Mouse (Mus musculus): Measurements from ENCODE around the gene 4930544D05Rik.
"Not testable (repeated sequence)": the region's sequence is repeated elsewhere in the genome, so short reads cannot be mapped to it uniquely, and the experiment has no call there.

The 4930544D05Rik gene

DNA sequence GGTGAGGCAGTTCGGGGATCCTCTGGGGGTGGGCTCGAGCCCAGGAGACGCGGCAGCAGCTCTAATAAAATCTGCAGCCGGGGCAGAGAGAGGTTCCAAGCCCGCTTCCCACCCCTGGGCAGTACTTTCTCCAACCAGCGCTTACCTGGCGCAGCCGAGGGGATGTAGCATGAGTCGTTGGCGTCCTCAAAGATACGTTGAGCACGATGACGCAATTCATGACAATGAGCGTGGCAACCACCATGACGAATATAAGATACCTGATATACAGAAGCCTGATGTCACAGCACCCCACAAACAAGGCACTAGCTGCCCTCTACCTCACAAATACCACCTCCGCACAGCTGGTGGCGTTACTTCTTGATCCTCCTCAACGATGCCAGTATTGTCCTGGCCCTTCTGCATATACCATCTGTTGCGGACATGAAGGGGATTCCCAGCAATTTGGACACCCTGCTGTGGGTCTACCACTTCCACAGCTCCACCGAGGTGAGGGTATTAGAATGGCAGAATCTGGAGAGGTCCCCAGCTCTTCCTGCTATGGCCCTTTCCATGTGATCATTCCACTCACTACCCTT is at the start of gene 4930544D05Rik:
TSS of gene 4930544D05Rik (plus strand) at position 333 of the 578 bp plus-strand sequence.
- in situ Hi-C loops (cut with MboI; ENCODE audit: low pct_unique_long_range_greater_than_20kb in 1 of 2, low sequenced_read_pairs in 2 of 2, unreplicated experiment in 1 of 2), result loop anchor here (5.0 to 25.0 kb wide), 4 partner anchors 88 to 203 kb away; partner anchors contain the start of genes Pelp1 (in 2 of the 2) and Psmb6 (in 2 of the 2)

DNA sequence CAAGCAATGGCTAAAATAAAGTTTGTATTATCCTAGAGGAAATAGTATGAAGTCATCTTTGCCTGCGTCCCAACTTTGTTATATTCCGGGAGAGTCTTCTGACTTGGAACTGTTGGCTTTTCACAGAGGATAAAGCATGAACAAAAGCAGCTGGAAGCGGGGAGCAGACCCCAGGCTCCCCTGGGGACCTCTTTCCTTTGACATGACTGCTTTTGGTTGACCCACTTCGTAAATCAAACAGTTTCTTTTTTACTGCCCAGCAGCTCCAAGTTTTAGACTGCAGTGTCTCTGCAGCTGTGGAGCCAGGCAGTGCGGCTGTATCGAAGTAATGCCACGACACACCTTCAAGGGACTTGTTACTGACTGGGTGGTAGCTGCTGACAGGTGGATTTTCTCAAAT is 49.1 kb upstream of the 4930544D05Rik start:
- in situ Hi-C loops (cut with MboI; ENCODE audit: low pct_unique_long_range_greater_than_20kb in 1 of 2, low sequenced_read_pairs in 2 of 2, unreplicated experiment in 1 of 2), result no loop called here

DNA sequence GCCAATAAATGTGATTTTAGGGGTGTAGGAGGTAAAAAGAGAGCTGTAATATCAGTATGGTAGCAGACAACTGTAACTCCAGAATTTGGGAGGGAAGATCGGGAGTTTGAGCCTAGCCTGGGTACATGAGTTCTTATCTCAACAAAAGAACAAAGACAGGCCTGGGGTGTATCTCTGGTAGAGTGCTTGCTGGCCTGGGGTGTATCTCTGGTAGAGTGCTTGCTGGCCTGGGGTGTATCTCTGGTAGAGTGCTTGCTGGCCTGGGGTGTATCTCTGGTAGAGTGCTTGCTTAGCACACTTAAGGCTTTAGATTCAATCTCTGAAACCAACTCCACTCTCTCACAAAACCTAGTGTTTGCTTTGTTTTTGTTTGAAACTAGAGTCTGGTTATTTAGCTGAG is 45.0 kb upstream of the 4930544D05Rik start:
- in situ Hi-C loops (cut with MboI; ENCODE audit: low pct_unique_long_range_greater_than_20kb in 1 of 2, low sequenced_read_pairs in 2 of 2, unreplicated experiment in 1 of 2), result not testable (repeated sequence)

DNA sequence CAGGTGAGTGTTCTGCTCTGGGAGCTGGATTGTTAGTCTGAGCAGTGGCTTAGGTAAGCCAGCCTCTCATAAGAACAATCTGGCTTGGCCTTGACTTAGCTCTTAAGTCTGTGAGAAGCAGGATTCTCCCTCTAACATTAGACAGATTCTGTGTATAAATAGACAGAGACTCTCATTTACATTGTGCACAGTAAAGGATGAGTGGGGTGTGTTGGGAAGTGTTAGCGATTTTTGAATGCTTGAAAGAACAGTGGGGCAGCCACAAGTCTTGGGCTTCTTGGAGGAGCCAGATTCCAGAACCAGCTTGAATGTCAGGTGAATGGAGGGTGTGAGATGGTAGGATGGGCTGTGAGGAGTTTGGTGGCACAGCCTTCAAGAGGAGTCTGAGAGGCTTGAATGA is 44.0 kb upstream of the 4930544D05Rik start:
- in situ Hi-C loops (cut with MboI; ENCODE audit: low pct_unique_long_range_greater_than_20kb in 1 of 2, low sequenced_read_pairs in 2 of 2, unreplicated experiment in 1 of 2), result no loop called here

DNA sequence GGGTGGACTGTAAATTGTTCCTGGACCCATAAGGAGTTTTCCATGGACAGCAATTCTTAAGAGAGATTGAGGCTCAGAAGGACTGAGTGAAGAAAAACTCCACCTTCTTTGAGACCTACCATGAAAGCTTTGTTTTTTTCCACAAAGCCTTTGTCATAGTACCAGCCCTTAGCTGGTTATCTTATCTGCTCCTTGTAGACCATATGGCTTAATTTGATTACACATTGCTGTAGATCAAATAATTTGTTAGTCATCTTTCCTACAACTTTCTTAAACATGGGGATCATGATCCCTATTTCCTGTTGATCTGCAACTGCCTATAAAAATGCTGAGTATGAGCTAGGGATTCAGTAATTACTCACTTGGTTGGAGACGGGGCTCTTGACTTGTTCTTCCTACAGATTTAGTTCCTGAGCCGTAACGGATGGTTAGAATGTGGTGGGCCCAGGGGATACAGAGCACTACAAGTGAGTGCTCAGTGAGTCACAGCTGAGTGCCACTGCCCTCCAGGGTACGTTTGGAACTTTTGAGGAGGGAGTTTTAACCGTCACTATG is 43.2 kb upstream of the 4930544D05Rik start:
- in situ Hi-C loops (cut with MboI; ENCODE audit: low pct_unique_long_range_greater_than_20kb in 1 of 2, low sequenced_read_pairs in 2 of 2, unreplicated experiment in 1 of 2), result no loop called here

DNA sequence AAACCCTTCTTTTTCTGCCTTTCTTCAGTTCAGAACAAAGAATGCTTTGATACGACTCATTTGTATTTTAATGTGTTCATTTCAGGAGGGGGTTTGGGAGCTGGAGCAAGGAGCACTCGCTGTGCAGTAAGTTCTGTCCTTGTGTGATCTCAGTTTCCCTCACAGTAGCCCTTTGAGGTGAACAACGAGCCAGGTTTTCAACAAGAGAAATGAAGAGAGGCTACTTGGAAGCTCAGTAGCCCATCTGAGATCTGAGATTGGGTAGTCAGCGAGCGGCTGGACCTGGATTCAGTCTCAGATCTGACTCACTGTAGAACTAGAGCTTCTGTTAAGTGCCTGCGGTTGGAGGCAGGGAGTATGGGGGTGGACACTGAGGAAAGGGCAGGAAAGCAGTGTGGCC is 41.8 kb upstream of the 4930544D05Rik start:
- in situ Hi-C loops (cut with MboI; ENCODE audit: low pct_unique_long_range_greater_than_20kb in 1 of 2, low sequenced_read_pairs in 2 of 2, unreplicated experiment in 1 of 2), result no loop called here

DNA sequence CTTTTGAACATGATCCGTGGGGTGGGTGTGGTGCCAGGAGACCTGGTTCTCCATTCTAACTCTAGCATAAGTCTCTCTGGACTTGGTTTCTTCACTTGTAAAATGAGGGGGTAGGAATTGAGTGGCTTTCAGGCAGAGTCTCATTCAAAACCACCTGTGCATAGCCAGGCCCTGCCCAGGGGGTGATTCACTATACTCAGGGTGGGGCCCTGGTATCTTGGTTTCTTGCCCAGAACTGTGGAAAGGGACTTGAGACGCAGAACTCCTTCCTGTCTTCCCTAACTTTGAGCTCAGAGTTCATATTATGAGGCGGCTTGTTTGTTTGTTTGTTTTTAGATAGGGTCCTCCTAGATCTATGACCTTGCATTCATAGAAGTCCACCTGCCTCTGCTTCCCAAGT is 38.4 kb upstream of the 4930544D05Rik start:
- in situ Hi-C loops (cut with MboI; ENCODE audit: low pct_unique_long_range_greater_than_20kb in 1 of 2, low sequenced_read_pairs in 2 of 2, unreplicated experiment in 1 of 2), result no loop called here

DNA sequence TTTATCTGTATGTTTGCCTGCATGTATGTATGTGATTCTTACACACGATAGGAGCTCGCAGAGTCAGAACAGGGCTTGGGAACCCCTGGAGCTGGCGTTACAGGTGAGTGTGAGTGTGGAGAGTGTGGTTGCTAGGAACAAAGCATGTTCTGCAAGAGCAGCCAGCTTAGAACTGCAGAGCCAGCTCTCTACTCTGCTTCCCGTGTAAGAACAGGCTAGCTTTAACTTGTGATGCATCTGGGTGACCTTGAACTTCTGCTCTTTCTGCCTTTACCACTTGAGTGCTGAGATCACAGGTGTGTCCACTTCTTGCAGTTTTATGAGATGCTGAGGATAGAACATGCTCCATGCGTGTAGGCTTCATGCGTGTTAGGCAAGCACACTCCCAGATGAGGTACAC is 36.7 kb upstream of the 4930544D05Rik start:
- in situ Hi-C loops (cut with MboI; ENCODE audit: low pct_unique_long_range_greater_than_20kb in 1 of 2, low sequenced_read_pairs in 2 of 2, unreplicated experiment in 1 of 2), result no loop called here

DNA sequence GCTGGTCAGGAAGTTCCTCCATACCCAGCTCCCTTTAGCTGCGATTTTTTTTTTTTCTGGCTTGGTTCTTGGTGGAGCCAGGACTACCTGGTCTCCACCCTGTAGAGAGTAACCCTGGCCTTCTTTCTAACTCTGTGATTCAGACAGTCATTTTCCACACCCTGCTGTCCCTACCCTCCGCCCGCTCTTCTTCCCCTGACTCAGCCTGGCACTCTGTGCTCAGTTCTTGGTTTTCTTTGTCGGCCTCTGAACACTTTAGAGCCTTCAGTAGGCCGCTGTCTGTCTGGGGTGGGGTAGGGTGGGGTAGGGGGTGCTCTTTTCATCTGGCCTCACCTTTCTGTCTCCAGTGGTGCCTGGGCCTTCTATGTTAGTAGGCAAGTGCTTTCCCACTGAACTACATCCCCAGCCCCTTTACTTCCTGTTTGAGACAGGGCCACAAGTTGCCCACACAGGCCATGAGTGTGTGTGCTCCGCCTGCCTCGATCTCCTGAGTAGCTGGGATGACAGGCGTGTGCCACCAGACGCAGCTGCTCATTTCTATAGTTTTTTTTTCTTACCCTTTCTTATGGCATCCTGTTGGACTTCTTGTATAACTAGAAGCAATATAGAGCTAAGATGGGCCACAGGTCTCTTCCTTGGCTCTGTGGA is 35.8 kb upstream of the 4930544D05Rik start:
- in situ Hi-C loops (cut with MboI; ENCODE audit: low pct_unique_long_range_greater_than_20kb in 1 of 2, low sequenced_read_pairs in 2 of 2, unreplicated experiment in 1 of 2), result no loop called here

DNA sequence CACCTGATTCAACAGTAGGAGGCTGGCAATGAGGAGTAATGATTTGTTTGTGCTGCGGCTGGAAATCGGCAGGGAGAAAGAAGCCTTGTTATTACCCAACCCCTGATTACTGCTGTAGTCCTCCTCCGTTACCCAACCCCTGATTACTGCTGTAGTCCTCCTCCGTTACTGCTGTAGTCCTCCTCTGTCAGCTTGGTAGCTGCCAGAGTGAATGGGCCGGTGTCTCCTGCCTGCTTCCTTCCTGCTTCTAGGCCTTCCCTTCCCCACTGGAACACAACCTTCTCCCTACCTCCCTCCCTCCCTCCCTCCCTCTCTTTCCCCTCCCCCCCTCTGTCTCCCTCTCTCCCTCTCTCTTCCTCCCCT is 35.3 kb upstream of the 4930544D05Rik start:
- in situ Hi-C loops (cut with MboI; ENCODE audit: low pct_unique_long_range_greater_than_20kb in 1 of 2, low sequenced_read_pairs in 2 of 2, unreplicated experiment in 1 of 2), result no loop called here

DNA sequence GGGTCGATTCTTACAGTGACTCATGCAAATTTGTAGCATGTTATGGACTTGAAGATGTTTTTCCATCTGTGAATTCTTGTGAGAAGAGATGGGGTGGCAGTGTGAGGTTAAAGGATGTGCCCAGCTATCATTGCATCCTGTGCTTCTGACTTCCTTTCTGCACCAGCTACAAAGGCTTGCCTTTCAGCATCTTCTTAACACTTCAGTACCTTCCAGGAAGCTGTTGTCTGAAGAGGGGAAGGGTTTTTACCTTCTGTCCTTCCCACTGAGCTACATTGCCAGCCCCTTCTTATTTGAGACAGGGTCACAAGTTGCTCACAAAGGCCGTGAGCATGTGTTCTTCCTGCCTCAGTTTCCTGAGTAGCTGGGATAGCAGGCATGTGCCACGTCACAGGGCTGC is 34.7 kb upstream of the 4930544D05Rik start:
- in situ Hi-C loops (cut with MboI; ENCODE audit: low pct_unique_long_range_greater_than_20kb in 1 of 2, low sequenced_read_pairs in 2 of 2, unreplicated experiment in 1 of 2), result no loop called here

DNA sequence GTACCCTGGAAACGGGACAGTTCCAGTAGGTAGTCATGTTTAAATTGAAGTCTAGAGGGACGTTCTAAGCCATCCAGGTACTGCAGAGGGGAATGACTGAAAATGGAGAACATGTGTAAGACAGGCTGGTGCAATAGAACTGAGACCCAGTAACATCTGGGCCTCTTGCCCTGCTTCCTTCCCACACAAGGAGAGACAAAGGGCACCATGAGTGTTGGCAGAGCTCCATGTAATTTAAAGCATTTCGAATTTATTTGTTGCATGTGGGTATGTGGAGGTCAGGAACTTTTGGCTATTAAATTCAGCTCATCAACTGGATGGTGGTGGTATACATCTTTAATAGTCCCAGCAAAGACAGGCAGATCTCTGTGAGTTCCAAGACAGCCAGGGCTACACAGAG is 33.5 kb upstream of the 4930544D05Rik start:
- in situ Hi-C loops (cut with MboI; ENCODE audit: low pct_unique_long_range_greater_than_20kb in 1 of 2, low sequenced_read_pairs in 2 of 2, unreplicated experiment in 1 of 2), result no loop called here

DNA sequence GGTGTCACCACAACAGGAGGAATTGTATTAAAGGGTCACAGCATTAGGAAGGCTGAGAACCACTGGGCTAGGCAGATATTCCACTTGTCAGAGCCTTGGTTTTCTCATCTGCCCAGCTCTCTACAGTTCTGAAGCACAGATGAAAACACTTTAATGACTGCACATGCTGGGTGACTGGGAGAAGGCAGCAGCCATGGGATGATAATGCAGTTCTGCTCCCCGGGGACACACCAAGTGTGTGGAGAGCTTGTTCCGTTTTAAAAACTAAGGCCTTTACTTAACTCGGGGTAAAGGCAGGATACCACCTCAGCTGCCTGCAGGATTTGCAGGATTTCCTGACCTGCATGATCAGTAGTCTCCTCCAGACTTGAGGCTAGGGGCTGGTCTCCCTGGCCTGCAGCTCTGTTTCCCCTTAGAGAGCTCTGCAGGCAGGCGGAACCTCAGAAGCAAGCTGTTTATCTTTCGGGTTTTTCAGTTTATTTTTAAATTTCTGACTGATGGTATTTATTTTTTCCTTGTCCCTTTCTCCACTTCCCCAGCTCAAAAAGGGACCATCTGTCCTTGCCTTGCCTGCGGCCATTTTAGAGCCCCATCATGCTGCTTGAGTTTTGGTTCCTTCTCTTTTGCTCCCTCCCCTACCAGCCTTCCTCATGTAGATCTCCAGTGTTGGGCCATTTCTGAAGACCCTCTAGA is 32.5 kb upstream of the 4930544D05Rik start:
- in situ Hi-C loops (cut with MboI; ENCODE audit: low pct_unique_long_range_greater_than_20kb in 1 of 2, low sequenced_read_pairs in 2 of 2, unreplicated experiment in 1 of 2), result no loop called here

DNA sequence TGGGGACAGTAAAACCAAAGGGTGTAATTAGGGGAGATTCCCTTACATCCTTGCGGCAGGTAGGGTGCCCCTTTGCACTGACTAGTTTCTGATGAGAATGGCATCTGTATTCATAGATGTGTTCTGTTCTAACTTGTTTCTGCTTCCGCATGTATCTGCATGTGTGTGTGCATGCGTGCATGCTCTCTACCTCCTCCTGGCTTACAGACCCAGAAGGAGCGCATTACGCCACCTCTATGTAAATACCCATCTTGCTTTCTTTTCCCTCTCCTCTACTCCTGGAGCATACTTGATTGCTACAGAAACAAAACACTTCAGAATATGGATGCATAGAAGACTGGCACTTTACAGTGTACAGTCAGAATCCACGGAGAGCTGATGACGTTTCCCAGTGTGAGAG is 31.9 kb upstream of the 4930544D05Rik start:
- in situ Hi-C loops (cut with MboI; ENCODE audit: low pct_unique_long_range_greater_than_20kb in 1 of 2, low sequenced_read_pairs in 2 of 2, unreplicated experiment in 1 of 2), result no loop called here

DNA sequence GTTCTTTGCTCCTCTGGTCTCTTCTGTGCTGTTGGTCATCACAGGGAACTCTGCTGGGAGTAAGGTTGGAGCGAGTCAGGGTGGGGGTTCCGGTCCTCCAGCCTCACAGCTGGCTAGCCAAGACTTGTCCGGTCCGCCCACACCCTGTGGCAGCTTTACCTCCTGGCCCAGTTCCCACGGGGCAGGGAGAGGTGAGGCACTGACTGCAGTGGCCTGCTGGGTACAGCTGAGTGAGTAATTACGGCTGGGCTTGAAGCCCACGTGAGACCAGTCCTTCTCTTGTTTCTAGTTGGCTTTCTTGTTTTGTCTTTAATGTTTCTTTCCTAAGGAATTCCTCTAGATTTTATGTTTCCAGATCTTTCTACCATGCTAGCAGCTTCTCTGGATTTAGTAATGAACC is 30.2 kb upstream of the 4930544D05Rik start:
- in situ Hi-C loops (cut with MboI; ENCODE audit: low pct_unique_long_range_greater_than_20kb in 1 of 2, low sequenced_read_pairs in 2 of 2, unreplicated experiment in 1 of 2), result no loop called here

DNA sequence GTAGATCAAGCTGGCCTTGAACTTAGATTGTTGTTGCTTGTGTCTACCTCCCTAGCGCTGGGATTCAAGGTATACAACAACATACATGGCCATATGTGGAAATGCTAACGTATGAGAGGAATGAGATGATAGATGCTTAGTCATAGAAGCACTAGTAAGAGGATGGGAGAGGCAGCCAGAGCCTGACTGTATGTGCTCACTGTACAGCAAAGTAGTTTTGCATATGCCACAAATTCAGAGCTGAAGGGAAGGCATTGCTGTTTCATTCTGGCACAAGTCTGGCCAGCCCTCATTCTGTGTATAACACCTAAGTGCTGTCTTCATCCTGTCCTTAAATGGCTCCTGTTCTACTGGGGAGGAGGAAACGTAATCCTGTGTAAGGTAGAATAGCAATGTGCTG is 29.4 kb upstream of the 4930544D05Rik start:
- in situ Hi-C loops (cut with MboI; ENCODE audit: low pct_unique_long_range_greater_than_20kb in 1 of 2, low sequenced_read_pairs in 2 of 2, unreplicated experiment in 1 of 2), result no loop called here

DNA sequence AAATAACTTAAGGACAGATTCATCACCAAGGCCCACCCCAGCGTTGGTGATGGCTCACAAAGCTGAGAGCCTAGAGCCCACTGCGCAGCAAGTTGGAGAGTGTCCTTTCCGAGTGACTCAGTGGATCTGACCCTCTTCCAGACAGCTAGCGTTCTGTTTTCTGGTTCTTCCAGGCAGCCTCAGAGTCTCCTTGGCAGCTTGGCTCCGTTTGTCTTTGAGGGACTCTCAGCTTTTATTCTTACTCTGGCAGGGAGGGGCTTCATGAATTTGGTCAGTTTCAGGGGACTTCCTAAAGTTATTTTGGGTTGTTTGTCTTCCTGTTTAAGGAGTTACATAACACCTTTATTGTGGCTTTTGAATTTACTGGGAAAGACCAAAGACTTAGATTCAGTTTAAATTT is 28.7 kb upstream of the 4930544D05Rik start:
- in situ Hi-C loops (cut with MboI; ENCODE audit: low pct_unique_long_range_greater_than_20kb in 1 of 2, low sequenced_read_pairs in 2 of 2, unreplicated experiment in 1 of 2), result no loop called here

DNA sequence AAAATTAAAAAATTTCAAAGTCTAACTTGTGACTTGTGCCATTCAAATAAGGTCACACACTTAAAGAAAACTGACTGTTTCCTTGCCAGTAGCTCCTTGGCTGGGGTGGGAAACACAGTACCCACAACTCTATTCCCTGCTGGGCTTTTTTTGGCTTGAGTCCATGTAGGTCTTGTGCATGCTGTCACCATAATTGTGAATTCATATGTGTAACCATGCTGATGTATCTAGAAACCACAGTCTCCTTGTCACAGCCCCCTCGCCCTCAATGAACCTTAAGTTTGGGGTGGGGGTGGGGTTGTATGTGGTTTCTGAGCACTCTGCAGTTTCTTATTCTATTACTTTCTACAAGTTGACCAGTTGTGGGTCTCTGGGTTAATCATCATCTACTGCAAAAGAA is 23.9 kb upstream of the 4930544D05Rik start:
- in situ Hi-C loops (cut with MboI; ENCODE audit: low pct_unique_long_range_greater_than_20kb in 1 of 2, low sequenced_read_pairs in 2 of 2, unreplicated experiment in 1 of 2), result no loop called here

DNA sequence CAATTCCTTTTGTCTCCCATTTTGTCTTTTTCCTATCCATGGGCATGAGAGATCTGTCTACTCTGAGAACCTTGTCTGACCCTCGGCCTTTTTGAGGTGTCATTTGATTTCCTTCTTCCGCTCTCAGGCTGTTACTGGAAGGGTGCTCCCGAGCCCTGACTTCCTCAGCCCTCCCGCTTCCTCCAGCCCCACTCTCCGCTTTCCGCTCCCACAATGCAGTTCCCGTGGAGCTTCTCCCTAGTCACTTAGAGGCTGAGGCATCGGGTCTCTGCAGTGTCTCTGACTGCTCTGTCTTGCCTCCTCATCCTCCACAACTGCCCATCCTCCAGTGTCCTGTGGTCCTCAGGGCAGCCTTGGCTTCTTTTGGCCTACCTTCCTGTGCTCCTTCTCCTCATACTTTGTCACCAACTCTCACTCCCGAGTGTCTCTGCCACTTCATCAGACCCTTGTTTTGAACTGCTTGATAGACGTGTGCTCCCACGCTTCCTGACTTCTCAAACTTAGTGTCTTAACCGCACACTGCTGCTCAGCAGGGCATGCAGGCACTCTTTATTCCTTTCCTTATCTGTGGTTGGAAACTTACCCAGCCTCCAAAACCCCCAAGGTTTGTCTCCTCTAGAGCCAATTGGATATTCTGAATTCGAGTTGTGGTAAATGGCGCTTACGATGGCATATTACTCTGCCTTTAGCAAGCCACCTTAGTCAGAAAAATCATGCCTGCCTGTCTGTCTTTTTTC is 21.2 kb upstream of the 4930544D05Rik start:
- in situ Hi-C loops (cut with MboI; ENCODE audit: low pct_unique_long_range_greater_than_20kb in 1 of 2, low sequenced_read_pairs in 2 of 2, unreplicated experiment in 1 of 2), result no loop called here

Measured in mouse embryonic stem cell (cell line).